Mouse (Mus musculus): Measurements from ENCODE around the gene Hs6st1. TPM values are rescaled to one million over a fixed set of nuclear protein-coding genes. Genes with fewer than 3 reads are reported as not detected.

The Hs6st1 gene
- polyA plus RNA-seq, 1 experiment = 66.6 TPM

DNA sequence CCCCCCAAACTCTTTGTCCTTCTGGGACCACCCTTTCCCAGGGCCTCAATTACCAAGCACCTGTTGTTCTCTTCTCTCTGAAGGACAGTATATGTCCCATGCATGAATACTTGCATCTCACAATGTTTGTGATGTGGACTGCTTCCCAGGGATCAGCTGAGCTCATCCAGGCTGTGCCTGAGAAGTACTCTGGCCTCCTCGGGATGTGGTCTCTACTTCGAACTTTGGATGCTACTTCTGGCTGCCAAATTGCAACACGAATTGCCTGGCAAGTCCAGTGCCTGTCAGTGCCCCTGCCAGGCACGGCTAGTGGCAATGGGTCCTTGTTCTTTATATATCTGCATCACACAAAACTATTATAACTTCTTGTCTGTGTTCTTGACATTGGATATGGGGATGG is 41.8 kb downstream of the Hs6st1 start:
- H3K4me2 ChIP-seq (ENCODE audit: low read depth) = no peak overlapping the region
- H3K36me3 ChIP-seq (ENCODE audit: control insufficient read depth, insufficient read depth) = no peaks in the 10 kb centered on the region
- no peak overlapping the region for H3K4me3 ChIP-seq
- TF ChIP-seq SRF (IDR thresholded peaks at IDR 0.05; ENCODE audit: control insufficient read depth, insufficient read length, low read depth) (no peak), TCF12 (IDR thresholded peaks at IDR 0.05; ENCODE audit: insufficient read depth, poor library complexity, severe bottlenecking) (no peak), REST (IDR thresholded peaks at IDR 0.05; ENCODE audit: insufficient read depth, insufficient read length) (no peak), MYOG (IDR thresholded peaks at IDR 0.05; ENCODE audit: control insufficient read depth in 1 of 3, insufficient read depth in 1 of 3, insufficient read length in 2 of 3, low read depth in 2 of 3) (no peak), TCF3 (IDR thresholded peaks at IDR 0.05; ENCODE audit: insufficient read length, low read depth) (no peak)
- H3K27me3 ChIP-seq (ENCODE audit: control insufficient read depth, insufficient read depth, insufficient read length) = no peaks in the 10 kb centered on the region
- H3ac ChIP-seq (ENCODE audit: control insufficient read depth, insufficient read length) = no peak overlapping the region
- H3K79me2 ChIP-seq (ENCODE audit: control insufficient read depth, insufficient read depth) = no peaks in the 10 kb centered on the region

DNA sequence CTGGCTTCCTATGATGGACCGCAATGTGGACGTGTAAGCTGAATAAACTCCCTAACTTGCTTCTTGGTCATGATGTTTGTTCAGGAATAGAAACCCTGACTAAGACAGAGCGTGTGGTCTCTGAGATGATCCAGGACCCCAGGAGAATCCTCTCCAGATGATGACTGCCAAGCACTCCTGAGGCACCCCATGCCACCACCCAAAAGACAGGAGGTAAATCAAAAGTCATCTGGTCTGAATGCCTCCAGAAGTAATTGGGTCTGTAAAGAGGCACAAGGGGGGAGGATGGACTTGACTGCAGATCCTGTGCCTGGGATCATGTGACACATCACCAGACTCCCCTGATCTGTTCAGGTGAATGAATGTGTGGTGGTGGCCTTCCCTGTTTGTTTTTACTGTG is 44.5 kb downstream of the Hs6st1 start:
- Histone ChIP-seq H3K36me3 (ENCODE audit: control insufficient read depth, insufficient read depth) (no peaks in the 10 kb centered on the region), H3ac (ENCODE audit: control insufficient read depth, insufficient read length) (no peak overlapping the region), H3K79me2 (ENCODE audit: control insufficient read depth, insufficient read depth) (no peaks in the 10 kb centered on the region), H3K27me3 (ENCODE audit: control insufficient read depth, insufficient read depth, insufficient read length) (no peaks in the 10 kb centered on the region), H3K4me2 (ENCODE audit: low read depth) (no peak overlapping the region), H3K4me3 (no peak overlapping the region)
- TF ChIP-seq CEBPB (IDR thresholded peaks at IDR 0.05; ENCODE audit: insufficient read depth, poor library complexity, severe bottlenecking) (no peak), MAX (IDR thresholded peaks at IDR 0.05; ENCODE audit: low read depth) (no peak), TCF12 (IDR thresholded peaks at IDR 0.05; ENCODE audit: insufficient read depth, poor library complexity, severe bottlenecking) (no peak), SRF (IDR thresholded peaks at IDR 0.05; ENCODE audit: control insufficient read depth, insufficient read length, low read depth) (no peak)

DNA sequence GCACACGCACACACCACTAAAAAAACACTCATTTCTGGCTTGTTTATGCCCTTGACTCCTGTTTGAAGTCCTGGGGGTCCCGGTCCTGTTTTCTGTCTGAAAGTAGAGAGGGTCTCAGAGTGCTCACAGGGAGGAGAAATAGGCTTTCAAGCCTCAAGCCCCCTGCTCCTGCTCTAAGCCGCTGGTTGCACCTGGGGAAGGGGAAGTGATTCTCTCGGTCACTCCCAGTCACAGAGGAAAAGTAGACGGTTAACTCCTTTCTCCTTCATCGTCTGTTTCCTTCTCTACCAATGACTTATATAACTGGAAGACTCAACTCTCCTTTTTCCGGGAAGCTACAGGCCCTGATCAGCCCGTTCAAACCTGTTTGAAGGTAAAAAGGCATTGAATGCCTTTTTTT is 45.5 kb downstream of the Hs6st1 start:
- H3K27me3 ChIP-seq (ENCODE audit: control insufficient read depth, insufficient read depth, insufficient read length) = no peaks in the 10 kb centered on the region
- no peak overlapping the region for H3K4me3 ChIP-seq
- H3K36me3 ChIP-seq (ENCODE audit: control insufficient read depth, insufficient read depth) = no peaks in the 10 kb centered on the region
- no peak overlapping the region for H3K4me2 ChIP-seq (ENCODE audit: low read depth)
- TF ChIP-seq USF1 (IDR thresholded peaks at IDR 0.05; ENCODE audit: low read depth) (no peak), MAX (IDR thresholded peaks at IDR 0.05; ENCODE audit: low read depth) (no peak), REST (IDR thresholded peaks at IDR 0.05; ENCODE audit: insufficient read depth, insufficient read length) (no peak), MYOG (IDR thresholded peaks at IDR 0.05; ENCODE audit: control insufficient read depth in 1 of 3, insufficient read depth in 1 of 3, insufficient read length in 2 of 3, low read depth in 2 of 3) (no peak), E2F4 (IDR thresholded peaks at IDR 0.05; ENCODE audit: insufficient read depth) (no peak), POLR2AphosphoS2 (IDR thresholded peaks at IDR 0.05; ENCODE audit: insufficient read length, low read depth) (no peak), CEBPB (IDR thresholded peaks at IDR 0.05; ENCODE audit: insufficient read depth, poor library complexity, severe bottlenecking) (no peak), TCF12 (IDR thresholded peaks at IDR 0.05; ENCODE audit: insufficient read depth, poor library complexity, severe bottlenecking) (no peak), MYOD1 (IDR thresholded peaks at IDR 0.05; ENCODE audit: control insufficient read depth in 1 of 3, insufficient read length in 2 of 3, low read depth in 2 of 3) (no peak), TCF3 (IDR thresholded peaks at IDR 0.05; ENCODE audit: insufficient read length, low read depth) (no peak), SRF (IDR thresholded peaks at IDR 0.05; ENCODE audit: control insufficient read depth, insufficient read length, low read depth) (no peak), POLR2A (IDR thresholded peaks at IDR 0.05; ENCODE audit: insufficient read length, low read depth) (no peak)
- H3ac ChIP-seq (ENCODE audit: control insufficient read depth, insufficient read length) = no peak overlapping the region
- no peaks in the 10 kb centered on the region for H3K79me2 ChIP-seq (ENCODE audit: control insufficient read depth, insufficient read depth)

DNA sequence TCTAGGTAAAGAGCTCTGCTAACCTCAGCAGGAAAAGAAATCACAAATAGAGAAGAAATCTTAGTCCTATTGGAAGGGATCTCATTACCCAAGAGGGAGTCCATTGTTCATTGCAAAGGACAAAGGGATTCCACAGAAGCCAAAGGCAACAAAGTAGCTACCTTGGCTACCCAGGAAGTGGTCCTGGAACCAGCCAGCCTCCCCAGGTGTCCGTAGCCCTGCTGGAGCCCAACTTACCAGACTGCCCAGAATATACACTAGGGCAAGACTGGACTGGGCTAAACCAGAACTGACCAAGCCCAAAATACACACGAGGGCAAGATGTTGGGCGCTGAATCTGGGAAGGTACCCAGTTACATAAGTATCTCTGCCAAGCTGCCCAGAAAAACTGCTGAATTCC is 46.6 kb downstream of the Hs6st1 start:
- no peaks in the 10 kb centered on the region for H3K27me3 ChIP-seq (ENCODE audit: control insufficient read depth, insufficient read depth, insufficient read length)
- H3K4me3 ChIP-seq = no peak overlapping the region
- no peaks in the 10 kb centered on the region for H3K79me2 ChIP-seq (ENCODE audit: control insufficient read depth, insufficient read depth)
- no peak for TF ChIP-seq REST (IDR thresholded peaks at IDR 0.05; ENCODE audit: insufficient read depth, insufficient read length)
- no peak overlapping the region for H3ac ChIP-seq (ENCODE audit: control insufficient read depth, insufficient read length)
- H3K36me3 ChIP-seq (ENCODE audit: control insufficient read depth, insufficient read depth) = no peaks in the 10 kb centered on the region
- no peak overlapping the region for H3K4me2 ChIP-seq (ENCODE audit: low read depth)

DNA sequence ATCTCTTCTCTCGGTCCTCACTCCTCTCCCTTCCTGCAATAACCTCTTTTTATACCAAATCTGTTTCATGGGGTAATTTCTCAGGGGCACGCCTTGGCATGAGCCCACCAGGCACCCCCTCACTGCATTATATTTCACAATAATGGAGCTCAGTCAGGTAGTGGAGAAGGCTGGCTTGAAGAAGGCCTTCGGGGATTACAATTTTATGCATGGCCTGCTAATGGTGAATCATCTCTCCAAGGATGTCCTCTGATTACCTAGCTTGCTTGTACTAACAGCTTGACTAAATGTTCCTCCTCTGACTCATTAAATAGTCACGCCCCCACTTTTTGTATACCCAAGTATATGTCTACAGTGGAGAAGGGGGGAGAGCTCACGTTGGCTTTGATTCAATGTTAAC is 48.3 kb downstream of the Hs6st1 start:
- no peak overlapping the region for H3K4me3 ChIP-seq
- H3ac ChIP-seq (ENCODE audit: control insufficient read depth, insufficient read length) = no peak overlapping the region
- no peaks in the 10 kb centered on the region for H3K36me3 ChIP-seq (ENCODE audit: control insufficient read depth, insufficient read depth)
- H3K79me2 ChIP-seq (ENCODE audit: control insufficient read depth, insufficient read depth) = no peaks in the 10 kb centered on the region
- no peak for TF ChIP-seq TCF3 (IDR thresholded peaks at IDR 0.05; ENCODE audit: insufficient read length, low read depth)
- no peak for TF ChIP-seq TCF12 (IDR thresholded peaks at IDR 0.05; ENCODE audit: insufficient read depth, poor library complexity, severe bottlenecking)
- TF ChIP-seq CEBPB (IDR thresholded peaks at IDR 0.05; ENCODE audit: insufficient read depth, poor library complexity, severe bottlenecking) = peak; percentile 49; the same call in 1 of the 2 replicates
- no peak for TF ChIP-seq SRF (IDR thresholded peaks at IDR 0.05; ENCODE audit: control insufficient read depth, insufficient read length, low read depth)
- TF ChIP-seq REST (IDR thresholded peaks at IDR 0.05; ENCODE audit: insufficient read depth, insufficient read length) = no peak
- no peaks in the 10 kb centered on the region for H3K27me3 ChIP-seq (ENCODE audit: control insufficient read depth, insufficient read depth, insufficient read length)
- H3K4me2 ChIP-seq (ENCODE audit: low read depth) = peak overlapping the region; percentile 25

Measured in myocyte (in vitro differentiated cells).